Mouse (Mus musculus) adrenal gland, adult 2 months (tissue): Measurements from ENCODE around the gene Fdxr. TPM values are rescaled to one million over a fixed set of nuclear protein-coding genes. Genes with fewer than 3 reads are reported as not detected.

Experiments
- DNase-seq: peaks from one replicate; pipeline ENCODE4 v3.0.0; 2021
- long read RNA-seq: library from polyadenylated mRNA; stranded (forward); transcript quantifications from one replicate; pipeline ENCODE4 v2.0.0, GENCODE M21; 2021
- polyA plus RNA-seq: library from polyadenylated mRNA; depleted of rRNA; stranded (reverse); fragments of >200 nt; gene quantifications from 2 replicates; pipeline ENCODE4 v1.2.3, GENCODE M21; 2012; rRNA removed
- total RNA-seq, 2 experiments: library from RNA; stranded (reverse); gene quantifications; 2 replicates each; pipeline ENCODE4 v1.2.3; 2021

The Fdxr gene
- total RNA-seq (1,000 to 10,000 TPM; 1,196 to 1,476 TPM), polyA plus RNA-seq (2,178 and 2,420 TPM in 2 replicates)
- long read RNA-seq, transcript Fdxr-201 (12 exons, 1,948 nt), result major isoform, 799 of 1,060 reads
- long read RNA-seq, partial matches to known transcripts, result 129 of 1,060 reads
- long read RNA-seq, other reads (novel, unspliced or antisense), result 129 of 1,060 reads

GRCm38 (mm10) chr11:115276780-115277603 is at the start of gene Fdxr:
TSS of gene Fdxr (minus strand) at chr11:115277050.
- DNase-seq, result peak; percentile 99

DNA sequence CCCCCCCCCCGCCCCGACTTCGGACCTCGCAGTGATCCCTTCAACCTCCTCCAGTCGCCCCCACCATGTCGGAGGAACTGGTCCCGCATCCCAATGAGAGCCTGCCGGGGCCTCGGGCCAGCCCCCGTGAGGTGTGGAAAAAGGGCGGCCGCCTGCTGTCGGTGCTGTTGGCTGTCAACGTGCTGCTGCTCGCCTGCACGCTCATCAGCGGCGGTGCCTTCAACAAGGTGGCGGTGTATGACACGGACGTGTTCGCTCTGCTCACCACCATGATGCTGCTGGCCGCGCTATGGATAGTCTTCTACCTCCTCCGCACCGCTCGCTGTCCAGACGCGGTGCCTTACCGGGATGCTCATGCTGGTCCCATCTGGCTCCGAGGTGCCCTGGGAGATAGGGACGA is 46.5 kb upstream of the Fdxr start:
- no peak for DNase-seq

- DNase-seq, result peak; percentile 63
These were observed 45.2 kb upstream of the Fdxr start, which contains the start of gene Ush1g for GRCm38 (mm10) chr11:115321906-115322693. TSS of gene Ush1g (minus strand) at chr11:115322041.

- no peak for DNase-seq
These were observed 43.0 kb upstream of the Fdxr start for GRCm38 (mm10) chr11:115319704-115320383.

DNA sequence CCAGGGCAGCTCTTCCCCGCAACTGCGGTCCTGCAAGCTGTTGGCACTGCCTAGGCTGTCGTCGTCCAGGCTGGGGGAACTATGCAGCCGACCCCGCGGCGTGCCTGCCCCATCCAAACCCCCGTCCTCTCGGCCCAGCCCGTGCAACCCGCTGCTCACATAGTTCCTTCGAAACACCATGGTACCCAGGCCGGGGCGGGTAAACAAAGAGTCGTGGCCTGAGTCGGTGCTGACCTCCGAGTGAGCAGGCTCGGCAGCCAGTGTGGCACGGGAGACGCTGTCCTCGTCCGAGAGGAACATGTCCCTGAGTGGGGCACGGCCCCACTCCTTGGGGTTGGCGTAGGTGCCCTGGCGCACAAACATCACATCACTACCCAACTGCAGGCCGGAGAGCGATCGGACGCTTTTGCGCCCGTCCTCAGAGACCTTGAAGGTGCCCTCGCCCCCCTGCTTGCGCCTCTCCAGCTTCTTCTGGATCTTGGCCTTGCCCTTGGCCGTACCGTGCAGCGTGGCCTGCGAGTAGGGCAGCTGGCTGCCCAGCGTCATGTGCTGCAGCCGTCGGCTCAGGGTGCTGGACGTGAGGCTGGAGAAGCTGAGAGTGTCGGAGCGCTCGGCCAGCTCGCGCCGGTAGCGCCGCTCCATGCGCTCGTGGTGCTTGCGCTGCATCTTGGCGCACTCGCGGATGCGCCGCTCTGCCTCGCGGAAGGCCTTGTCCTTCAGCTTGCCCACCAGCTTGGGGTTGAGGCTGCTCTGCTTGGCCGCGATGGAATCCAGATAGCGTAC is 41.6 kb upstream of the Fdxr start:
- peak; percentile 32 for DNase-seq

GRCm38 (mm10) chr11:115317204-115317603 is 40.4 kb upstream of the Fdxr start:
- DNase-seq, result peak; percentile 12

DNA sequence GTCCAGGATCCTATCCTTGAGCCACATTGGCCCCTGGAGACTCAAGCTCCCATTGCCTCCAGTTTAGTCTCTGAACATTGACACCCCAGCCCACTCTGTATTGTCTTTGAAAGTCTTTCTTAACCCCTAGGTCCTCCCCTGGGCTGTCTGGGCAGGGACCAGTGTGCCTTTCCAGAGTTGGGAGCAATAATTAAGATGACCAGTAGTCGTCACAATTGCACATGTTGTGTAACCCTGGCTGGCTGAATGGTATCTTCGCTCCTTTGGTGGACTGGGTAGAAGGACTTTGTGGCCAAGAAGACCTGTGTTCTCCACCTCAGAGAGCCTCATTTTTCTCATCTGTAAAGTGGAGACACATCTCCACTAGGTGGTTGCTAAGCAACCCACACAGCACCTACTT is 37.4 kb upstream of the Fdxr start:
- DNase-seq, result peak; percentile 34

DNA sequence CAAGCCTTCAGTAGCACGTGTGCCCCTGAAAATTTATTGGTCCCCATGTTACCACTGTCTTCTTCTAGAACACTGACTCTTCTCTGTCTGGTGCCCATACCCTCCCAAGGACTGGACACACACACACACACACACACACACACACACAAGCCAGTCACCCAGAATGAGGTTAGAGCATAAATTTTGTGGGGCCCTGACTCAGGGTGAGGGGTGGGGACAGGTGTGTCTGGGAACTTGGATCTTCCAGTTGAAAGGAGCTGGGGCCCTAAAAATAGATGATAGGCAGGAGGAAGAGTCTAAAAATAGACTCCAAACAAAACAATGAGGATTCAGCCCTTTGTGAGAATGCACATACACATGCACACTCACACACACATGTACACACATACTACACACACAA is 31.9 kb upstream of the Fdxr start:
- no peak for DNase-seq

DNA sequence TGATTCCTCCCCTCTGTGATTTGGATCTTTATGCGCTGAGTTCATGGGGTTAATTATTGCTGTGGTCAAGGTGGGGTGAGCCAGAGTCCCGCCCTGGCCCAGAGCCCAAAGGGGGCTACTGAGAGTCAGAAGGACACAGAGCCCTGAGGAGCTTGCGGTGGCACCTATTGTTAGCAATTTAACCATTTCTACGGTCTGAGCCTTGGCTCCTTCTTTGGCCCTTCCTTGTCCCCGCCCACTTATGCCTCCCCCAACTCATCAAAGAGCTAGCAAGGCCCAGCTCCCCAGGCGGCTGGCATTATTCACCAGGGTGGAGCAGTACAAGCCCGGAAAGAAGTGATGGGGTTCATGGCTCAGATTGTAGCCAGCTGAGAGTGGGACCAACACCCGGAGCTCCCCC is 30.0 kb upstream of the Fdxr start, which contains the start of gene Otop2:
Gene Otop2, plus strand, starts transcription at position 301 of the 400 bp plus-strand sequence.
- no peak for DNase-seq

GRCm38 (mm10) chr11:115303167-115303566 is 26.3 kb upstream of the Fdxr start:
- peak; percentile 64 for DNase-seq

GRCm38 (mm10) chr11:115301351-115301750 is 24.5 kb upstream of the Fdxr start:
- DNase-seq, result no peak

- DNase-seq, result no peak
These were observed 23.9 kb upstream of the Fdxr start for GRCm38 (mm10) chr11:115300745-115301144.

DNA sequence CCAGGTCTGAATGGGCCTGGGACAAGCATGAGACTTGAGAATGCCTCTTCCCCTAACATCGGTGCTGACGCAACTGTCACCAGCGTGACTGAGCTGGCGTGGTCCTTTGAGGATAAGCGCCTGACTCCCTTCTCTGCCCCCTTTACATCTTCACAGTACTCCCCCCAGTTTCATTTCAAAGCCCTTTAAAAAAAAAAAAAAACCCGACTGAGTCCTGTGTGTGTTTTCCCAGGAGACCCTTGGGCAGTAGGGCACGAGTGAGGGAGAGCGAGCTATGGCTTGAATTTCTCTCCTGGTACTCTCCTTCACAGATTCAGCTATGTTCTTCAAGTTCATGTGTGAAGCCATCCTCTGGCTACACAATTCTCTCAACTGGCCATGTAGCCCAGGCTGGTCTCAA is 21.3 kb upstream of the Fdxr start:
- DNase-seq, result no peak

DNA sequence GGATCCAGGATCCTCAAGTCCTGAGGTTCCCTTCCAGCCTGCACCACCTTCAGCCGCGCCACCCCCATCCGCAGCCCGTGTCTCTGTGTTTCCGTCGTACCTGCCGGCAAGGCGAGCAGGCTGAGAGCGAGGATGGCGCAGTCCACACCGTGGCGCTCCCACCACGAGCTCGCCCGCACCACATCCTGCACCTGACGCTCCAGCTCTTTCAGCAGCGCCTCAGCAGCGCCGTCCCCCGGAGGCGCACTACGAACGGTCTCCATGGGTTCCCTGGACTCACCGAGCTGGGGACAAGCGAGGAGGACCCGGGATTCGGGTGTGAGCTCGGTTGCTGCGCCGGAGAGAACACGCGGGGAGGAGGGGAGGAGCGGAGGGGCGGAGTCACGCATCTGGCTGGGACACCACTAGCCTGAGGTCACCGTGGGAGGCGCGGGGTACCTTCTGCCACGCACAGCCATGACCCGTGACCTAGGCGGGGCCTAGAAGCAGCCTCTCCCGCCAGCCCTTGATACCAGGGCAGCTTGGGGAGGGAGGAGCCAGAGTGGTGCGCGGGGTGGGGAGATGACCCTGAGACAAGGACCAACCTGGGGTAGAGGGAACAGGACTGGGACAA is 20.5 kb upstream of the Fdxr start, which contains the start of gene Fads6:
Gene Fads6, minus strand, starts transcription at position 450 of the 613 bp plus-strand sequence.
- DNase-seq, result peak; percentile 93

GRCm38 (mm10) chr11:115296471-115297210 is 19.8 kb upstream of the Fdxr start:
- peak; percentile 72 for DNase-seq

DNA sequence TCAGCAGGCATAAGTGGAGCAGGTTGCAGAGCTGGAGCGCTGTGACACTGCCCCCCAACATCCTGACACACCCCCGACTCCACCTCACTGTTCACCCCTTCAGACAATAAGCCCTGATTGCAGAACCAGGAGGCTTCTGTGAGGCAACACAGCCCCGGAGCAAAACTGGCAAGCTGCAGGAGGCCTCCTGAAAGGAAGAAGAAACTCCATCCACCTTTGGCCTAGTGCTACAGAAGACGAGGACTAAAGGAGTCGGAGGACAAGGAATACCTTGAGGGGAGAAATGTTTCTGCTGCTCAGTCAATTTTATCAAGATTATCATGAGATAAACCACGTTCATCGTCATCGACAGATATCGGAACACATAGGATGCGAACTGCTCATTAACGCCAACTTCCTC is 19.1 kb upstream of the Fdxr start:
- DNase-seq, result no peak

- DNase-seq, result peak; percentile 68
These were observed 16.0 kb upstream of the Fdxr start for GRCm38 (mm10) chr11:115292631-115293375.

- peak; percentile 42 for DNase-seq
These were observed 14.7 kb upstream of the Fdxr start for GRCm38 (mm10) chr11:115291503-115291902.

- DNase-seq, result peak; percentile 86
These were observed 14.1 kb upstream of the Fdxr start for GRCm38 (mm10) chr11:115290919-115291318.
